1 mouse cellular context compared by ENCODE assay signal in the genomic region with DNA sequence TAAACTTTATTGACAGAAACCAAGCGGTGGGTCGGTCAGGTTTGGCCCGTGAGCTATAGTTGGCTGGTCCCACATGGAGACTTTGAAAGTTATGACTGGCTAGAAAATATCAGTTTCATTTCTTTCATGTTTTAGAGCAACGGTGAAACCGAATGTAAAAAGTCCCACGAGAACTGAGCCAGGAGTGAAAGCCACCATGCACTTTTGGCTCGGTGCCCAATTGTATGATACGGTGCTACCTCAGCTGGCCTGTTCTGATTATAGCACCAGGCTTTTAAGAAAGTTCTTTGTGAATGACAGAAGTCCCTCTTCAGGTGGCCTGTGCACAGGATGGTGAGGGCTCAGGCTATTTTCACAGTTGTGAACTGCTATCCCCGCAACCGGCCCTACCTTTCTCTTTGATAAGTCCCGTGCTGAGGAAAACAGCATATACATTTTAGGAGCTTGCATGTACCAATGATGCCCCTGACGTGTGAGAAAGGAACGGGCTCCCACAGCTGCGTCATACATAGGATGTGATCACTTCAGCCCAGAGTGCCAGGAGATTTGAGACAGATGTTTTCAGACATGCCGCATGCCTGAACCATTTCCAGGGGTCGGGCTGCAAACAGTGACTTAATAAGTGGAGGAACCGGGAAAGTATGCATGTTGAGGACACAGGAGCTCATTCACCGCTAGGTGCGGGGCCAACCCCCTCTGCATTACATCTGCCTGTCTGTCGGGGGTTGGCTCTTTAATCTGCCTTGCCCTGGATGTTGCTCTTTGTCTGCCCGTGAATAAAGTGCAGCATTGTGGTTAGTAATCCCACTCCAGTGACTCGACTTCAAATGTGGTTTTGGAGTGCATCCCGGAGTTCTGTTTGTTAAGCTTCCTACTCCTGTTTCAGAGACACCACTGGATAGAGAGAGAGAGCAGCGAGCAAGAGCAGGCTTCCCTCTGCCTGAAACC.
TF ChIP-seq lines count a peak whose summit lies in the region.

No protein-coding gene starts in this region.

TF ChIP-seq in MEL, 35 proteins besides CTCF, POLR2A, EP300 and RAD21 (continued from another document):
- TF ChIP-seq MXI1 (IDR thresholded peaks at IDR 0.05; ENCODE audit: low read depth, low read length) = no peak
- no peak for TF ChIP-seq MAX (IDR thresholded peaks at IDR 0.05; ENCODE audit: low read length)
- no peak for TF ChIP-seq USF2 (IDR thresholded peaks at IDR 0.05; ENCODE audit: borderline replicate concordance in 1 of 2, insufficient read depth in 1 of 2, low read depth in 1 of 2, low read length in 2 of 2)
- peak; percentile 83 for TF ChIP-seq ETS1 (IDR thresholded peaks at IDR 0.05; ENCODE audit: low read depth, low read length)
TF ChIP-seq in MEL: peak in this region for 2.
